Mouse (Mus musculus) bone marrow macrophage, adult 2 months (primary cell): ENCODE data around the gene Efcab1. TPM values are rescaled to one million over a fixed set of nuclear protein-coding genes. Genes with fewer than 3 reads are reported as not detected.

Experiments used
- H3K27ac ChIP-seq: 2 replicates; pipeline ENCODE4 v1.5.1; 2012; ENCODE audit warnings: low read depth, low read length; ENCODE audit not compliant: insufficient read depth
- H3K4me1 ChIP-seq: 2 replicates; pipeline ENCODE4 v1.6.1; 2012; ENCODE audit warnings: low read length; ENCODE audit not compliant: control insufficient read depth, insufficient read depth
- H3K4me3 ChIP-seq: 2 replicates; pipeline ENCODE4 v1.5.1; 2012; ENCODE audit warnings: mild to moderate bottlenecking, low read length, moderate library complexity; ENCODE audit not compliant: insufficient read depth
- CTCF ChIP-seq: IDR thresholded peaks from 2 replicates; pipeline ENCODE4 v1.5.1; 2012; ENCODE audit warnings: low read depth, mild to moderate bottlenecking, low read length, moderate library complexity
- POLR2A ChIP-seq: IDR thresholded peaks from 2 replicates; pipeline ENCODE4 v1.6.1; 2012; ENCODE audit warnings: mild to moderate bottlenecking, low read depth, low read length, borderline replicate concordance
- polyA plus RNA-seq: library from polyadenylated mRNA; stranded (reverse); fragments of >200 nt; gene quantifications from 2 replicates; pipeline ENCODE4 v1.2.4, GENCODE M21; 2012; ENCODE audit not compliant: missing spikeins, insufficient read depth, insufficient read length

Gene Efcab1
- polyA plus RNA-seq, 1 experiment = not detected

- Histone ChIP-seq H3K27ac (no peak overlapping the region), H3K4me1 (no peaks in the 10 kb centered on the region), H3K4me3 (no peak overlapping the region)
- TF ChIP-seq CTCF (no peak), POLR2A (no peak)
Measured at GRCm38 (mm10) chr16:14992461-14993107, 86.2 kb downstream of the Efcab1 start.

- H3K4me1 ChIP-seq = no peaks in the 10 kb centered on the region
- H3K27ac ChIP-seq = no peak overlapping the region
- no peak overlapping the region for H3K4me3 ChIP-seq
- TF ChIP-seq POLR2A (no peak), CTCF (no peak)
Measured at GRCm38 (mm10) chr16:15014724-15015123, 108.3 kb downstream of the Efcab1 start.
